Mouse (Mus musculus) stomach, postnatal 0 days (tissue): ENCODE measurements at regions not wholly inside any gene's neighbourhood (a gene's known extent, or its start where the extent isn't known, plus 50 kb on each side); places are given as distances from the start of the nearest gene placed in this dataset.

ENCODE experiments used
- ATAC-seq: fragments of 200-750 bp; cut with Nextera tagmentation; 2 replicates; pipeline ENCODE4 v1.8.0; 2017; ENCODE audit not compliant: low FRiP score, low TSS enrichment
- DNase-seq: peaks from one replicate; pipeline ENCODE4 v3.0.0-alpha.2; 2016; ENCODE audit warnings: low spot score
- H3K27ac ChIP-seq: fragments of 300-500 bp; sonication (generic); replicated peaks from 2 replicates; pipeline ENCODE4 v1.5.1; 2014; ENCODE audit warnings: mild to moderate bottlenecking, control low read depth
- H3K27me3 ChIP-seq: fragments of 300-500 bp; sonication (generic); 2 replicates; pipeline ENCODE4 v1.6.1; 2014; ENCODE audit warnings: low read length; ENCODE audit not compliant: control insufficient read depth, insufficient read depth
- H3K36me3 ChIP-seq: fragments of 300-500 bp; sonication (generic); 2 replicates; pipeline ENCODE4 v1.6.1; 2014; ENCODE audit warnings: low read length, mixed read lengths; ENCODE audit not compliant: control insufficient read depth, insufficient read depth
- H3K4me1 ChIP-seq: fragments of 300-500 bp; sonication (generic); replicated peaks from 2 replicates; pipeline ENCODE4 v1.6.1; 2014; ENCODE audit warnings: antibody characterized with exemption; ENCODE audit not compliant: control insufficient read depth, insufficient read depth
- H3K4me2 ChIP-seq: fragments of 300-500 bp; sonication (generic); replicated peaks from 2 replicates; pipeline ENCODE4 v1.6.1; 2014; ENCODE audit warnings: low read depth, mild to moderate bottlenecking, control low read depth, moderate library complexity
- H3K4me3 ChIP-seq: fragments of 300-500 bp; sonication (generic); 2 replicates; pipeline ENCODE4 v1.5.1; 2014; ENCODE audit warnings: low read depth, low read length, control low read depth
- H3K9ac ChIP-seq: fragments of 300-500 bp; sonication (generic); 2 replicates; pipeline ENCODE4 v1.6.1; 2014; ENCODE audit warnings: mild to moderate bottlenecking, low read length, control low read depth, mixed read lengths
- H3K9me3 ChIP-seq: fragments of 300-500 bp; sonication (generic); 2 replicates; pipeline ENCODE4 v1.6.1; 2016; ENCODE audit warnings: low read length; ENCODE audit not compliant: control insufficient read depth
- CTCF ChIP-seq: IDR thresholded peaks from 2 replicates; pipeline ENCODE4 v1.5.1; 2016; ENCODE audit warnings: antibody characterized with exemption, low read depth, mild to moderate bottlenecking, moderate library complexity
- EP300 ChIP-seq: optimal IDR thresholded peaks from 2 replicates; pipeline ENCODE3; 2016; ENCODE audit warnings: antibody characterized with exemption
- WGBS: fragments of 180-500 bp; shearing (Covaris S2); extraction: QIAGEN DNeasy Blood & Tissue Kit; methylation state at CpG from one replicate; pipeline ENCODE4 v1.1.7; 2014; 5-methylcytosine and 5-hydroxymethylcytosine counted together

- Histone ChIP-seq H3K9me3 (no peaks in the 10 kb centered on the region), H3K4me1 (no peaks in the 10 kb centered on the region), H3K4me3 (no peak overlapping the region), H3K36me3 (no peaks in the 10 kb centered on the region), H3K27me3 (no peaks in the 10 kb centered on the region), H3K27ac (no peak overlapping the region), H3K4me2 (no peak overlapping the region), H3K9ac (no peak overlapping the region)
- DNase-seq (no peak), ATAC-seq (no peak)
- 70% methylated on average over 3 of the region's 3 CpGs for WGBS
- no peak for TF ChIP-seq CTCF
- no peak for TF ChIP-seq EP300
Measured at GRCm38 (mm10) chr2:149666412-149666811, 162.6 kb upstream of the Syndig1 start.

- Histone ChIP-seq H3K9me3 (no peaks in the 10 kb centered on the region), H3K4me1 (no peaks in the 10 kb centered on the region), H3K4me3 (no peak overlapping the region), H3K36me3 (no peaks in the 10 kb centered on the region), H3K4me2 (no peak overlapping the region), H3K9ac (no peak overlapping the region), H3K27me3 (no peaks in the 10 kb centered on the region), H3K27ac (no peak overlapping the region)
- ATAC-seq: no peak
- 81% methylated on average over 1 of the region's 1 CpGs for WGBS
- DNase-seq: no peak
- TF ChIP-seq CTCF (no peak), EP300 (no peak)
Measured at GRCm38 (mm10) chr2:149671870-149672269, 157.1 kb upstream of the Syndig1 start.

DNA sequence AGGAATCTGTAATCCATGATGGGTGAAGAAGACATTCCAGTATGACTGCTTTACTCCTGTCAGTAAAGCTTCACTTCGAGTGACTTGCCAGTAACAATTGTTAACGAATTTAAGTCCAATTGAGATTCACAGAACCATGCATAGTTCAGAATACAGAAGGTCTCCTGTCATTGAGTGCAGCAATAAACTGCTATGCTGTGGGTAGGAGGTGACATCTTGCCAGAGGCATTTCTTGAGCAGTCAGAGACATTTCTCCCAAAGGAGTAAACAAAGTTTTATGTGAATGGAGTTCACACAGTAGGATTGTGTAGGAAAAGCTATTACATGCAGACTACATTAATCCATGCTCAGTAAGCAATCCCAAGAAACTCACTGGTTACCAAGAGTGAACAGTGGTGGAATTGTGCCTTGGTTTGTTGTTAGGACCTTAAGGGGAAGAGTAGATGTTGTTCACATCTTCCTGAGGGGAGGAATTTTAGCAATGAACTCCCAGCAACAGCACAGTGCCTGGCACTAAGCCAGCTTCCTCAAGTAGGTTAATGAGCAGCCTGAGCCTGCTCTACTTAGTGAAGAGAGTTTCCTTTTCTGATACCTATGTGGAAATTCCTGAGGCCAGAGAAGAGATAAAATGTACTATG, 149.1 kb upstream of the Syndig1 start:
- 72% methylated on average over 2 of the region's 2 CpGs for WGBS

GRCm38 (mm10) chr2:149722342-149722741, 106.7 kb upstream of the Syndig1 start:
- 83% methylated on average over 3 of the region's 3 CpGs for WGBS
- Histone ChIP-seq H3K4me2 (no peak overlapping the region), H3K36me3 (no peaks in the 10 kb centered on the region), H3K4me1 (no peaks in the 10 kb centered on the region), H3K4me3 (no peak overlapping the region), H3K9me3 (no peaks in the 10 kb centered on the region), H3K27ac (no peak overlapping the region), H3K9ac (no peak overlapping the region), H3K27me3 (no peaks in the 10 kb centered on the region)
- DNase-seq (no peak), ATAC-seq (no peak)
- no peak for TF ChIP-seq EP300
- no peak for TF ChIP-seq CTCF

More for the DNA sequence above, 149.1 kb upstream of the Syndig1 start:
- no peak for DNase-seq
- Histone ChIP-seq H3K36me3 (no peaks in the 10 kb centered on the region), H3K4me2 (no peak overlapping the region), H3K9ac (no peak overlapping the region), H3K4me3 (no peak overlapping the region), H3K27ac (no peak overlapping the region), H3K4me1 (no peaks in the 10 kb centered on the region), H3K27me3 (no peaks in the 10 kb centered on the region), H3K9me3 (no peaks in the 10 kb centered on the region)
- ATAC-seq: no peak
- TF ChIP-seq EP300: no peak
- TF ChIP-seq CTCF: no peak

- Histone ChIP-seq H3K27ac (no peak overlapping the region), H3K4me1 (no peaks in the 10 kb centered on the region), H3K36me3 (no peaks in the 10 kb centered on the region), H3K9me3 (no peaks in the 10 kb centered on the region), H3K4me2 (no peak overlapping the region), H3K9ac (no peak overlapping the region), H3K27me3 (no peaks in the 10 kb centered on the region), H3K4me3 (no peak overlapping the region)
- DNase-seq (no peak), ATAC-seq (no peak)
- TF ChIP-seq EP300: no peak
- no peak for TF ChIP-seq CTCF
- WGBS: 17% methylated on average over 7 of the region's 7 CpGs
Measured at GRCm38 (mm10) chr2:149724279-149724678, 104.7 kb upstream of the Syndig1 start.

GRCm38 (mm10) chr2:149725932-149726331, 103.1 kb upstream of the Syndig1 start:
- no peak overlapping the region for H3K27ac ChIP-seq
- DNase-seq (no peak), ATAC-seq (no peak)
- no peaks in the 10 kb centered on the region for H3K4me1 ChIP-seq
- WGBS: 61% methylated on average over 3 of the region's 3 CpGs
- H3K4me3 ChIP-seq: no peak overlapping the region
- H3K36me3 ChIP-seq: no peaks in the 10 kb centered on the region
- no peak overlapping the region for H3K4me2 ChIP-seq
- no peaks in the 10 kb centered on the region for H3K9me3 ChIP-seq
- no peaks in the 10 kb centered on the region for H3K27me3 ChIP-seq
- no peak overlapping the region for H3K9ac ChIP-seq
- TF ChIP-seq EP300: no peak
- no peak for TF ChIP-seq CTCF
